Mouse (Mus musculus) neutrophil, adult 65 days (primary cell): Measurements from ENCODE around the gene Gm42669. TPM values are rescaled to one million over a fixed set of nuclear protein-coding genes. Genes with fewer than 3 reads are reported as not detected.

Source experiments
- total RNA-seq: library from RNA; stranded (reverse); gene quantifications from 2 replicates; pipeline ENCODE4 v1.2.4, GENCODE M21; 2023

Gm42669 gene
- total RNA-seq, result not detected in 2 replicates

DNA sequence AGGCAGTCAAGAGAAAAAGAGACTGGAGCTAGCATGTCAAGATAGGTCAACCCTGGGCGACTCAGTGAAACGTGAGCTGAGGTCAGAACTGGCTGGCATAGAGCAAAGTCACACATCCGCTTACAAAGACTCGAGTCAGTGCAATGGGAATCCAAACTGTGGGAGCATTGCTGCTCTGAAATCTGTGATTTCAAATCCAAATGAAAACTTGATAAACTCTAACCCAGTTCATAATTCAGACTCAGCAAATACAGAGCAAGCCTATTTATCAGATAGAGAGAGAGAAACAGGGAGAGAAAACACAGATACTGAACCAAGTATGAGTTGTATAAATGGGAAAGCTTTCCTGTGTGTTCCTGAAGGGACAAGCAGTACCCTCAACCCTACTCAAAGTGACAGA lies at the start of gene Gm42669:
Gene Gm42669 (plus strand): TSS at position 301 of the 400 bp plus-strand sequence.

DNA sequence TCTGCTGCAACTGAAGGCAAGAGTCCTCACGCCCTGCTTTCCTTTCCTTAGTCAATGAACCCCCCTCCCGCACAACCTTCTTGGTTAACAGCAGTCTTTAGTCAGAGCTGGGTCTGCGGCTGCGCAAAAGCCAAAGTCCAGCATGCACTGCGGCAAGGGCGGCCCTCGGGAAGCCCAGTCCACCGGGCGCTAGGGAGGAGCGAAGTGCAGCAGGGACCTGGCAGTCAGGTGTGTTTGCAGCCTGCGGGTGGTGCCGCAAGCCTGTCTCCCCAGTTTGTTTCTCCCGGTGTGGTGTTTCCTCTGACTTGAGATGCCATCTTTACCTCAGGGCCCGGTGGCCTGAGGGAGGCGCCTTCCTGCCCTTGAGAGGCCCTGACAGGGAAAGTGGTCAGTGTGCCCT lies 27.2 kb downstream of the Gm42669 start, which contains the start of gene 1700028K03Rik:
Gene 1700028K03Rik (plus strand): TSS at position 129 of the 400 bp plus-strand sequence.

DNA sequence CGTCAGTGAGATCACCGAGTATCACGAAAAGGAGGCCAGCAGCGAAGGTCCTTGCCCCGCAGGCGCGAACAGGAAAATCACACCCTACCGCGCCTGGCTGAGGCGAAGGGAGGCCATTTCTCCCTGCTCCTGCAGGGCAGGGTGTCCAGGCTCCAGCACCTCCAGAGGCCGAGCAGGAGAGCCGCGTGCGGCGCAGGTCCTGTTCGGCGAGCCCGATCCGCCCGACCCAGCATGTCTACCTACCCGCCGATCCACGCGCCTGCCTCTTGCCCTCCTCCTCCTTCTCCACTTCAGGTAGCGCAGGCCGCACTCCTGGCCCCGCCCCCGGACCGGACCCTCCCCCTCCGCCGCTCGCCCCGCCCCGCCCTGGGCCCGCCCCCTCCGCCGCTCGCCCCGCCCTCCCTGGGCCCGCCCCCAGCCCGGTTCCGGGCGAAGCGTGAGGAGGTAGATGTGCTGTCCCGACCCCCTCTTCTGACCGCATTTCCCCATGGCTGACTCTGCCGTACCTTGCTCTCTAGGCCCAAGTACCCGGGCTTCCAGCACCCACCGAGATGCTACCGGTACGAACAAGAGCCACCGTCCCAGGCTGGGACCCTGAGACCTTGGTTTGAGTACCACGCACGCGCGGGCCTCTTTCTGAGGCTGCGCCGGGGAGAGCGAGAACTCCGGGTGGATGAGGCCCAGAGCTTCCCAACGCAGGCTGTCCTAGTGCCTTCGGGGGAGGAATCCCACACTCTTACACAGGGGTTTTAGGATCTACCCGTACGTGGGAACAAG lies 90.1 kb downstream of the Gm42669 start, which contains the start of the genes Rpap2 and Glmn:
Gene Rpap2 (plus strand): TSS at position 73 of the 777 bp plus-strand sequence.
Gene Glmn (minus strand): TSS at position 588 of the 777 bp plus-strand sequence.

Other genes with a start within 250 kb of the Gm42669 start
- gene Tgfbr3, start 218.0 kb upstream of the Gm42669 start, total RNA-seq, result 1.2 and 1.3 TPM in 2 replicates
- 0.27 and 0.38 TPM in 2 replicates for gene Brdt, start 176.5 kb upstream of the Gm42669 start, total RNA-seq
- gene Ephx4, start 104.9 kb upstream of the Gm42669 start, total RNA-seq, result not detected in 2 replicates
- gene Lpcat2b, start 76.1 kb upstream of the Gm42669 start, total RNA-seq, result not detected in 2 replicates
- 2.9 and 4.4 TPM in 2 replicates for gene Btbd8, start 69.6 kb upstream of the Gm42669 start, total RNA-seq
- not detected in 2 replicates for gene 1700028K03Rik, start 27.1 kb downstream of the Gm42669 start, total RNA-seq
- 4.4 and 6.8 TPM in 2 replicates for gene Rpap2, start 89.8 kb downstream of the Gm42669 start, total RNA-seq
- gene Glmn, start 90.3 kb downstream of the Gm42669 start, total RNA-seq, result 1.5 and 1.8 TPM in 2 replicates
- 12.9 and 17.6 TPM in 2 replicates for gene Gfi1, start 218.4 kb downstream of the Gm42669 start, total RNA-seq